Mouse (Mus musculus) forebrain, embryonic 11.5 days (tissue): ENCODE data around the gene H2-Ab1. TPM values are rescaled to one million over a fixed set of nuclear protein-coding genes. Genes with fewer than 3 reads are reported as not detected.

Experiments
- ATAC-seq: fragments of 200-750 bp; cut with Nextera tagmentation; replicated peaks from 2 replicates; pipeline ENCODE4 v1.8.0; 2017; ENCODE audit warnings: moderate TSS enrichment; ENCODE audit not compliant: low FRiP score
- DNase-seq: peaks from one replicate; pipeline ENCODE4 v3.0.0-alpha.2; 2017; ENCODE audit warnings: low spot score
- H3K27ac ChIP-seq: fragments of 300-500 bp; sonication (generic); 2 replicates; pipeline ENCODE4 v1.5.1; 2014; ENCODE audit warnings: low read depth, low read length
- H3K27me3 ChIP-seq: fragments of 300-500 bp; sonication (generic); 2 replicates; pipeline ENCODE4 v1.6.1; 2014; ENCODE audit warnings: mild to moderate bottlenecking, low read length, mixed read lengths; ENCODE audit not compliant: control insufficient read depth, insufficient read depth
- H3K36me3 ChIP-seq: fragments of 300-500 bp; sonication (generic); 2 replicates; pipeline ENCODE4 v1.6.1; 2014; ENCODE audit warnings: mild to moderate bottlenecking, low read length, moderate library complexity, mixed read lengths; ENCODE audit not compliant: control insufficient read depth, insufficient read depth
- H3K4me1 ChIP-seq: fragments of 300-500 bp; sonication (generic); replicated peaks from 2 replicates; pipeline ENCODE4 v1.6.1; 2014; ENCODE audit warnings: low read length, mixed read lengths; ENCODE audit not compliant: control insufficient read depth, insufficient read depth
- H3K4me2 ChIP-seq: fragments of 300-500 bp; sonication (generic); 2 replicates; pipeline ENCODE4 v1.6.1; 2014; ENCODE audit warnings: low read depth, mild to moderate bottlenecking, low read length, moderate library complexity, mixed read lengths; ENCODE audit not compliant: severe bottlenecking
- H3K4me3 ChIP-seq: fragments of 300-500 bp; sonication (generic); 2 replicates; pipeline ENCODE4 v1.5.1; 2014; ENCODE audit warnings: low read depth, low read length
- H3K9ac ChIP-seq: fragments of 300-500 bp; sonication (generic); 2 replicates; pipeline ENCODE4 v1.6.1; 2014; ENCODE audit warnings: low read length
- H3K9me3 ChIP-seq: fragments of 300-500 bp; sonication (generic); 2 replicates; pipeline ENCODE4 v1.6.1; 2016; ENCODE audit warnings: low read length, mixed read lengths; ENCODE audit not compliant: control insufficient read depth
- WGBS: fragments of 180-500 bp; shearing (Covaris S2); extraction: QIAGEN DNeasy Blood & Tissue Kit; methylation state at CpG from one replicate; pipeline ENCODE4 v1.1.7; 2014; 5-methylcytosine and 5-hydroxymethylcytosine counted together
- polyA plus RNA-seq: library from polyadenylated mRNA; unstranded; fragments of >200 nt; fragmentation: Nextera tagmentation; extraction: Ambion mirVana; gene quantifications from 2 replicates; pipeline ENCODE4 v1.2.1, GENCODE M21; 2014

Gene H2-Ab1
- polyA plus RNA-seq, 1 experiment from 2014 or later = 3.0 TPM

- WGBS = 77% methylated on average over 4 of the region's 4 CpGs
- Histone ChIP-seq H3K36me3 (no peaks in the 10 kb centered on the region), H3K4me2 (no peak overlapping the region), H3K27ac (no peak overlapping the region), H3K27me3 (no peaks in the 10 kb centered on the region), H3K9me3 (no peaks in the 10 kb centered on the region), H3K4me1 (no peaks in the 10 kb centered on the region), H3K9ac (no peak overlapping the region), H3K4me3 (no peak overlapping the region)
- ATAC-seq (no peak), DNase-seq (no peak)
Observed at GRCm38 (mm10) chr17:34244656-34245055, 12.8 kb upstream of the H2-Ab1 start.

- no peak overlapping the region for H3K9ac ChIP-seq
- H3K36me3 ChIP-seq = no peaks in the 10 kb centered on the region
- no peak for DNase-seq
- no peaks in the 10 kb centered on the region for H3K4me1 ChIP-seq
- ATAC-seq = no peak
- H3K27me3 ChIP-seq = no peaks in the 10 kb centered on the region
- H3K4me2 ChIP-seq = no peak overlapping the region
- H3K9me3 ChIP-seq = no peaks in the 10 kb centered on the region
- WGBS = 82% methylated on average over 3 of the region's 3 CpGs
- no peak overlapping the region for H3K4me3 ChIP-seq
- H3K27ac ChIP-seq = no peak overlapping the region
Observed at GRCm38 (mm10) chr17:34247047-34247446, 10.4 kb upstream of the H2-Ab1 start.

- Histone ChIP-seq H3K4me1 (no peaks in the 10 kb centered on the region), H3K27me3 (no peaks in the 10 kb centered on the region), H3K4me3 (no peak overlapping the region), H3K27ac (no peak overlapping the region), H3K9ac (no peak overlapping the region), H3K36me3 (no peaks in the 10 kb centered on the region), H3K9me3 (no peaks in the 10 kb centered on the region), H3K4me2 (no peak overlapping the region)
- ATAC-seq = no peak
- no peak for DNase-seq
- 77% methylated on average over 2 of the region's 2 CpGs for WGBS
Observed at GRCm38 (mm10) chr17:34248764-34249163, 8.7 kb upstream of the H2-Ab1 start.

- Histone ChIP-seq H3K9me3 (no peaks in the 10 kb centered on the region), H3K27ac (no peak overlapping the region), H3K4me1 (no peaks in the 10 kb centered on the region), H3K4me2 (no peak overlapping the region), H3K36me3 (no peaks in the 10 kb centered on the region), H3K9ac (no peak overlapping the region), H3K27me3 (no peaks in the 10 kb centered on the region), H3K4me3 (no peak overlapping the region)
- no peak for DNase-seq
- ATAC-seq = no peak
- WGBS = 42% methylated on average over 3 of the region's 3 CpGs
Observed at GRCm38 (mm10) chr17:34249361-34249760, 8.1 kb upstream of the H2-Ab1 start.

- Histone ChIP-seq H3K27ac (no peak overlapping the region), H3K36me3 (no peaks in the 10 kb centered on the region), H3K27me3 (no peaks in the 10 kb centered on the region), H3K4me1 (no peaks in the 10 kb centered on the region), H3K4me3 (no peak overlapping the region), H3K4me2 (no peak overlapping the region), H3K9ac (no peak overlapping the region), H3K9me3 (no peaks in the 10 kb centered on the region)
- no peak for ATAC-seq
- WGBS = 16% methylated on average over 4 of the region's 4 CpGs
- DNase-seq = no peak
Observed at GRCm38 (mm10) chr17:34249878-34250277, 7.6 kb upstream of the H2-Ab1 start.

- H3K36me3 ChIP-seq = no peaks in the 10 kb centered on the region
- no peaks in the 10 kb centered on the region for H3K27me3 ChIP-seq
- H3K4me2 ChIP-seq = no peak overlapping the region
- no peak overlapping the region for H3K9ac ChIP-seq
- no peak overlapping the region for H3K4me3 ChIP-seq
- DNase-seq (no peak), ATAC-seq (no peak)
- no peak overlapping the region for H3K27ac ChIP-seq
- H3K9me3 ChIP-seq = no peaks in the 10 kb centered on the region
- no peaks in the 10 kb centered on the region for H3K4me1 ChIP-seq
- WGBS = 45% methylated on average over 4 of the region's 4 CpGs
Observed at GRCm38 (mm10) chr17:34251666-34252065, 5.8 kb upstream of the H2-Ab1 start.

- H3K27me3 ChIP-seq = no peaks in the 10 kb centered on the region
- H3K4me2 ChIP-seq = no peak overlapping the region
- no peaks in the 10 kb centered on the region for H3K9me3 ChIP-seq
- no peaks in the 10 kb centered on the region for H3K4me1 ChIP-seq
- no peak overlapping the region for H3K9ac ChIP-seq
- DNase-seq (no peak), ATAC-seq (no peak)
- H3K4me3 ChIP-seq = no peak overlapping the region
- H3K36me3 ChIP-seq = no peaks in the 10 kb centered on the region
- H3K27ac ChIP-seq = no peak overlapping the region
- 81% methylated on average over 5 of the region's 5 CpGs for WGBS
Observed at GRCm38 (mm10) chr17:34256501-34256900, 988 bp upstream of the H2-Ab1 start.

GRCm38 (mm10) chr17:34260551-34260950 lies 3.1 kb downstream of the H2-Ab1 start:
- WGBS = 86% methylated on average over 5 of the region's 5 CpGs
- Histone ChIP-seq H3K4me3 (no peak overlapping the region), H3K9me3 (no peaks in the 10 kb centered on the region), H3K4me1 (peaks cover 6% of the 10 kb centered on the region; the same call in 1 of the 2 replicates), H3K9ac (no peak overlapping the region), H3K4me2 (no peak overlapping the region), H3K27ac (no peak overlapping the region), H3K27me3 (peaks cover 13% of the 10 kb centered on the region), H3K36me3 (no peaks in the 10 kb centered on the region)
- ATAC-seq = no peak
- no peak for DNase-seq

- WGBS = 36% methylated on average over 4 of the region's 4 CpGs
- Histone ChIP-seq H3K36me3 (no peaks in the 10 kb centered on the region), H3K4me2 (no peak overlapping the region), H3K27me3 (peaks cover 13% of the 10 kb centered on the region), H3K27ac (no peak overlapping the region), H3K4me3 (no peak overlapping the region), H3K9ac (no peak overlapping the region), H3K4me1 (peaks cover 6% of the 10 kb centered on the region; the same call in 1 of the 2 replicates), H3K9me3 (no peaks in the 10 kb centered on the region)
- 0 out of 2 replicates have a peak, but pooled peaks have one; percentile 32 for ATAC-seq
- no peak for DNase-seq
Observed at GRCm38 (mm10) chr17:34261502-34261901, 4.0 kb downstream of the H2-Ab1 start.
